Mouse (Mus musculus) kidney, adult 18-20 months (tissue): ENCODE measurements around the gene Olfr1396.
"Not testable (repeated sequence)": the region's sequence is repeated elsewhere in the genome, so short reads cannot be mapped to it uniquely, and the experiment has no call there.

ENCODE experiments used
- DNase-seq: peaks from one replicate; pipeline ENCODE4 v3.0.0; 2021

The Olfr1396 gene

GRCm38 (mm10) chr11:49089735-49090507 lies 24.8 kb downstream of the Olfr1396 start:
- no peak for DNase-seq

GRCm38 (mm10) chr11:49088990-49089652 lies 25.6 kb downstream of the Olfr1396 start:
- DNase-seq: no peak

GRCm38 (mm10) chr11:49087830-49088616 lies 26.7 kb downstream of the Olfr1396 start:
- no peak for DNase-seq

GRCm38 (mm10) chr11:49086858-49087361 lies 27.8 kb downstream of the Olfr1396 start:
- DNase-seq: peak; percentile 14

- DNase-seq: peak; percentile 28
These were observed 29.8 kb downstream of the Olfr1396 start for GRCm38 (mm10) chr11:49084875-49085274.

GRCm38 (mm10) chr11:49084385-49084784 lies 30.3 kb downstream of the Olfr1396 start:
- no peak for DNase-seq

GRCm38 (mm10) chr11:49083808-49084207 lies 30.9 kb downstream of the Olfr1396 start:
- no peak for DNase-seq

GRCm38 (mm10) chr11:49083146-49083545 lies 31.5 kb downstream of the Olfr1396 start:
- DNase-seq: no peak

- DNase-seq: no peak
These were observed 32.8 kb downstream of the Olfr1396 start for GRCm38 (mm10) chr11:49081886-49082285.

GRCm38 (mm10) chr11:49081356-49081755 lies 33.3 kb downstream of the Olfr1396 start:
- no peak for DNase-seq

- no peak for DNase-seq
These were observed 34.0 kb downstream of the Olfr1396 start for GRCm38 (mm10) chr11:49080636-49081035.

GRCm38 (mm10) chr11:49078719-49079118 lies 36.0 kb downstream of the Olfr1396 start:
- DNase-seq: no peak

GRCm38 (mm10) chr11:49077012-49077411 lies 37.7 kb downstream of the Olfr1396 start:
- DNase-seq: no peak

GRCm38 (mm10) chr11:49076001-49076757 lies 38.5 kb downstream of the Olfr1396 start, which contains the start of gene Ifi47:
TSS of gene Ifi47 (plus strand) at chr11:49076587.
- DNase-seq: peak; percentile 33

GRCm38 (mm10) chr11:49068358-49068757 lies 46.3 kb downstream of the Olfr1396 start:
- no peak for DNase-seq

- not testable (repeated sequence) for DNase-seq
These were observed 50.8 kb downstream of the Olfr1396 start, which contains the start of gene Tgtp2 for GRCm38 (mm10) chr11:49063713-49064469. TSS of gene Tgtp2 (minus strand) at chr11:49064206.

- not testable (repeated sequence) for DNase-seq
These were observed 52.8 kb downstream of the Olfr1396 start for GRCm38 (mm10) chr11:49061865-49062264.

GRCm38 (mm10) chr11:49060061-49060460 lies 54.6 kb downstream of the Olfr1396 start:
- not testable (repeated sequence) for DNase-seq
